Mouse (Mus musculus) hindbrain, embryonic 10.5 days (tissue): Measurements from ENCODE around the gene Serpina1f. TPM values are rescaled to one million over a fixed set of nuclear protein-coding genes. Genes with fewer than 3 reads are reported as not detected.
"Not testable (repeated sequence)": the region's sequence is repeated elsewhere in the genome, so short reads cannot be mapped to it uniquely, and the experiment has no call there.

ENCODE experiments used
- DNase-seq: peaks from one replicate; pipeline ENCODE4 v3.0.0-alpha.2; 2017; ENCODE audit warnings: low spot score
- H3K27ac ChIP-seq: fragments of 300-500 bp; sonication (generic); 2 replicates; pipeline ENCODE4 v1.5.1; 2016; ENCODE audit warnings: mild to moderate bottlenecking, moderate library complexity
- H3K27me3 ChIP-seq: fragments of 300-500 bp; sonication (generic); 2 replicates; pipeline ENCODE4 v1.6.1; 2016; ENCODE audit warnings: mild to moderate bottlenecking; ENCODE audit not compliant: poor library complexity, insufficient read depth, severe bottlenecking
- H3K36me3 ChIP-seq: fragments of 300-500 bp; sonication (generic); 2 replicates; pipeline ENCODE4 v1.6.1; 2016; ENCODE audit warnings: mild to moderate bottlenecking, moderate library complexity
- H3K4me1 ChIP-seq: fragments of 300-500 bp; sonication (generic); replicated peaks from 2 replicates; pipeline ENCODE4 v1.6.1; 2016; ENCODE audit warnings: mild to moderate bottlenecking
- H3K4me3 ChIP-seq: fragments of 300-500 bp; sonication (generic); 2 replicates; pipeline ENCODE4 v1.5.1; 2016; ENCODE audit warnings: mild to moderate bottlenecking, moderate library complexity
- H3K9me3 ChIP-seq: fragments of 300-500 bp; sonication (generic); 2 replicates; pipeline ENCODE4 v1.6.1; 2016; ENCODE audit warnings: mild to moderate bottlenecking, moderate library complexity
- WGBS: fragments of 180-500 bp; shearing (Covaris S2); methylation state at CpG from one replicate; pipeline ENCODE4 v1.1.7; 2016; 5-methylcytosine and 5-hydroxymethylcytosine counted together
- polyA plus RNA-seq: library from polyadenylated mRNA; unstranded; fragments of >200 nt; fragmentation: Nextera tagmentation; extraction: Ambion mirVana; gene quantifications from 2 replicates; pipeline ENCODE4 v1.2.1, GENCODE M21; 2016

The Serpina1f gene
- polyA plus RNA-seq: not detected in 2 replicates

DNA sequence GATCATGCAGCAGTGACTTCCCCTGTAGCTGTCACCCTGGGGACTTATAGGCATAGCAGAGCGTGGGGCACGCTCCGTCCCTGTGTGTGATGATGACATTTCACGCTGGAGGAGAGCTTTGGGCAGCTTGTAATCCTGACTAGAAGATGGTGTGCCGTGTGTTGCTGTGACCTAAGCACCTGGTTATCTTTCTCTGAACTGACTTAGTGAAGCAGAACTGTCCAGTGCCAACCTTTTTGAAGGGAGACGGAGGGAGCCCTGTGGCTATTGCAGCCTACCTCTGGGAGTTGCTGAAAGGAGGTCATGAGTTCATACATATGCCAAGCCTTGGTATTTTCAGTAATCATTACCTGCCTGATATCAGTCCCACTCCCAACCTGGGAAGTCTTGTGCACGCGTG lies at the start of gene Serpina1f:
Serpina1f (minus strand) TSS at position 101 of the 400 bp plus-strand sequence.
- 88% methylated on average over 8 of the region's 8 CpGs for WGBS
- no peak within 1 kb of the TSS for H3K4me3 ChIP-seq
- no peaks in the 10 kb centered on the region for H3K27me3 ChIP-seq
- no peaks in the 10 kb centered on the region for H3K36me3 ChIP-seq
- H3K27ac ChIP-seq: no peak within 1 kb of the TSS
- no peaks in the 10 kb centered on the region for H3K4me1 ChIP-seq
- DNase-seq: no peak
- H3K9me3 ChIP-seq: no peaks in the 10 kb centered on the region

- not testable (repeated sequence) for DNase-seq, H3K4me1 ChIP-seq, H3K27ac ChIP-seq, H3K36me3 ChIP-seq, H3K4me3 ChIP-seq, H3K27me3 ChIP-seq
- WGBS: 92% methylated on average over 6 of the region's 6 CpGs
- H3K9me3 ChIP-seq: peaks cover 20% of the 10 kb centered on the region; the same call in 1 of the 2 replicates
Measured at GRCm38 (mm10) chr12:103737791-103738580, 42.7 kb upstream of the Serpina1f start.

DNA sequence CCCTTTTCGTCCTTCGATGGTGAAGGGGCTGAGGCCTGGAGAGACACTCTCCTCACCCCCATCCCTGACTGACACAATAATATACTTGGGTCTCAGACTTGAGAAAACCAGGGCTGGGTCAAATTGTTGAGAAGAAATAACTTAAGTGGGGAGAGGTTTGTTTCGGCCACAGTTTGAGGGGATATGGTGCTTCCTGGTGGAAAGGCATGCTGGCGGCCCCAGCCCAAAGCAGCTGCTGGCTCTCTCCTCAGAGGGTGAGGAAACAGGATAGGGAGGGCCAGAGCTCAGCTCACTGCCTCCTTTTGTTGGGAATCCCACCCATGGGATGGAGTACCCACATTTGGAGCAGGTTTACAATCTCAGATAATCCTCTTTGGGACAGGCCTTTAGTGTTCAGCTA lies 40.2 kb upstream of the Serpina1f start:
- H3K27ac ChIP-seq, H3K4me3 ChIP-seq, H3K4me1 ChIP-seq, DNase-seq, H3K27me3 ChIP-seq, H3K36me3 ChIP-seq: not testable (repeated sequence)
- peaks cover 23% of the 10 kb centered on the region; the same call in 1 of the 2 replicates for H3K9me3 ChIP-seq
- 92% methylated on average over 4 of the region's 4 CpGs for WGBS

DNA sequence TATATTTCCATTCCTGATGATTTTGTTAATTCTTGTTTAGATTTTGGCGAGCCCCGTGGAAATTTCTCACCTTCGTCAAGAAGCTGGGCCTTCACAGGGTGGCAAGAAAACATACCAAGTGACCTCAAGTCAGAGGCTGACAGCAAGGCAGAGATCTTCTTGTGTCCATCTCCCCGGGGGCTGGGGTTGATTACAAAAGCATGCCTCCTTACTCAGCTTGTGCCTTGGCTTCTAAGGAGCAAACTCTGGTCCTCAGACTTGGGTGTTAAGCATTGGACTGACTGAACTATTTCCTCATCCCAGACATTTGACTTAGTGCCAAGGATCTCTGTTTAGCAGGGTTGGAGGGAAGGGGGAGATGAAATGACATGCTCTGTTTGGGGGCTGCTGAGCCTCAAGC lies 39.8 kb upstream of the Serpina1f start:
- not testable (repeated sequence) for H3K27me3 ChIP-seq, DNase-seq, H3K4me3 ChIP-seq, H3K4me1 ChIP-seq, H3K36me3 ChIP-seq, H3K27ac ChIP-seq
- 86% methylated on average over 4 of the region's 4 CpGs for WGBS
- H3K9me3 ChIP-seq: peaks cover 24% of the 10 kb centered on the region; the same call in 1 of the 2 replicates

GRCm38 (mm10) chr12:103711537-103711936 lies 16.2 kb upstream of the Serpina1f start:
- DNase-seq: no peak
- H3K9me3 ChIP-seq: no peaks in the 10 kb centered on the region
- WGBS: 75% methylated on average over 3 of the region's 3 CpGs
- no peak overlapping the region for H3K27ac ChIP-seq
- H3K4me3 ChIP-seq: no peak overlapping the region
- H3K4me1 ChIP-seq: peaks cover 6% of the 10 kb centered on the region
- H3K36me3 ChIP-seq: no peaks in the 10 kb centered on the region
- no peaks in the 10 kb centered on the region for H3K27me3 ChIP-seq

DNA sequence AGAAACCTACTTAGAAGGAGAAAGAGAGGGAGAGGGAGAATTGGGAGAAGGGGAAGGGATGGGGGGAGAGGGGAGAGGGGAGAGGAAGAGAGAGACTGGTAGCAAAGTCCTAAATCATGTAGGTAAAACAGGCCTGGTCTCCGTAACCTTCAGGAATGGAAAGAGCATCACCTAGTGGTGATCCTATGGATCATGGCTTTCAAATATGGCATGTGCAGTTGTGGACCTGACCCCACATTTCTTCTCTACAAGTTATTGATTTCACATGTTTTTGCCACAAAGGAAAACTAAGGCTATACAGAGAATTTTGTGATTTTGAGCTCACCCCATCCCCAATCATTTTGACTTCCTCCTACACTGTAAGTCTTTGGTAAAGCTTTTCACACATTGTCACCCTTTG lies 15.1 kb upstream of the Serpina1f start:
- no peak overlapping the region for H3K4me3 ChIP-seq
- DNase-seq: no peak
- WGBS: 63% methylated on average over 1 of the region's 1 CpGs
- no peaks in the 10 kb centered on the region for H3K9me3 ChIP-seq
- H3K27me3 ChIP-seq: no peaks in the 10 kb centered on the region
- H3K36me3 ChIP-seq: no peaks in the 10 kb centered on the region
- no peak overlapping the region for H3K27ac ChIP-seq
- H3K4me1 ChIP-seq: peaks cover 6% of the 10 kb centered on the region

DNA sequence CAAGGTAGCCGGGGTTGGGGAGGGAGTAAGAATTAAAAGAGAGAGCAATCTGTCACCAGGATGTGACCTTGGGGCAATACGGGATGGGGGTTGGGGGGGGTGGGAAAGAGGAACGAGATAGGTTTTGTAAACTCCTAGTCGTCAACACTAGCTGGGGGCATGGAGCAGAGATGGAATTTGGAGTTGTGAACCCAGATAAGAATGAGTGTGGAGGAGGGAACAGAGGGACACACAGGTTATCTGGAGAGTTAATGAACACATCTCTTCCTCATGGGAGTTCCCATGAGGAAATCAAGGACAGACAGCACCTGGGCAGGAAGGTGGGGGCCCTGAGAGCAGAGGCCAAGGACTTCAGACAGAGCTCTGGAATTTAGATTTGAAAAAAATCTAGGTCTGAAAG lies 10.8 kb upstream of the Serpina1f start:
- Histone ChIP-seq H3K36me3 (no peaks in the 10 kb centered on the region), H3K27me3 (no peaks in the 10 kb centered on the region), H3K4me1 (peaks cover 6% of the 10 kb centered on the region), H3K9me3 (no peaks in the 10 kb centered on the region), H3K4me3 (no peak overlapping the region), H3K27ac (no peak overlapping the region)
- 76% methylated on average over 4 of the region's 4 CpGs for WGBS
- no peak for DNase-seq

DNA sequence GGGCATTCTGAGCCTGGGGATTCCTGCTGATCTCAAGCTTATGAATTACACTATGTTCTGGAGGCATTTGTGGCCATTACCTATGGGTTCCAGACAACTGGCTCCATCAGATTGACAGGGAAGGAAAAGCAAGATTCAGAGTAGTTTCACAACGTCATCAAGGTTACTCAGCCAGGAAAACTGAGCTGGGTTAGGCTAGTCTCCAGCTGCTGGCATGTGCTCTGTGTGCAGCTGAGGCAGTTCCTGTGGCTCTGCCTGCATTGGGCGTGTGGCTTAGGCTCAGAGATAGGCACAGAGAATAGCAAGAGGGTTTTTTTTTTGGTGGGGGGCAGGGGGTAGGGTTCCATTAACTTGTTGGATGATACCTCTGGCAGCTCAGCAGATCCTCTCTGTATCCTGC lies 10.2 kb upstream of the Serpina1f start:
- Histone ChIP-seq H3K9me3 (no peaks in the 10 kb centered on the region), H3K4me1 (peaks cover 6% of the 10 kb centered on the region), H3K36me3 (no peaks in the 10 kb centered on the region), H3K27ac (no peak overlapping the region), H3K27me3 (no peaks in the 10 kb centered on the region), H3K4me3 (no peak overlapping the region)
- DNase-seq: no peak
- 68% methylated on average over 2 of the region's 2 CpGs for WGBS

GRCm38 (mm10) chr12:103700144-103700750 lies 4.9 kb upstream of the Serpina1f start:
- WGBS: 85% methylated on average over 4 of the region's 4 CpGs
- Histone ChIP-seq H3K4me3 (no peak overlapping the region), H3K4me1 (no peaks in the 10 kb centered on the region), H3K9me3 (no peaks in the 10 kb centered on the region), H3K36me3 (no peaks in the 10 kb centered on the region), H3K27me3 (no peaks in the 10 kb centered on the region), H3K27ac (no peak overlapping the region)
- no peak for DNase-seq

DNA sequence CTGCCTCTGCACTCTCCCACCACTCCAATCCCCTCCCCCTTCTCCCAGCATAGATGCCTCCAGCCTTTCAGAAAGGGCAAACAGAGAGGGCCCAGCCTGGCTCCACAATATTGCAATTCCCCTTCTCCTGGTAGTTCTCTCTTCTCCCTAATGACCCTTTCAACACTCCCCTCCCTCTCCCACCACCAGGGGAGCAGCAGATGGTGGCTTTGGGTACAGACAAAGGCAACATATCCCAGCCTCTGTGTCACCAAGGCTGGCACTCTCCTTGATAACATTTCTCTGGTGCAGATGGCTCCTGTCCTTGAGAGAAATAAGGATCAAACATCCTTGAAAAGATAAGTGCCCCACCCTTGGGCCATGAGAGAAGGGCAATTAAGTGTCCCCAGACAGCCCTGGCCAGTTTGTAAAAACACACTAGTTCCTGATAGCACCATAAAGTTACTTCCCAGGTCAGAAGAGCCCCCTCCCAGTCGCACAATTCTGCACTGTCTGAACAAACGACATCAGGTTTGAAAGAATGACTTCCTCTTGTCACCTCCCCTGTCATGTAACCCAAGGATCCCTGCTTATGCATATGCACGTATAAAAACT lies 7.0 kb downstream of the Serpina1f start:
- peak; percentile 31 for DNase-seq
- Histone ChIP-seq H3K27me3 (no peaks in the 10 kb centered on the region), H3K36me3 (no peaks in the 10 kb centered on the region), H3K9me3 (no peaks in the 10 kb centered on the region), H3K27ac (peak overlapping the region; percentile 2; the same call in 1 of the 2 replicates), H3K4me3 (no peak overlapping the region), H3K4me1 (peaks cover 13% of the 10 kb centered on the region; the same call in 1 of the 2 replicates)
- WGBS: 57% methylated on average over 3 of the region's 3 CpGs

DNA sequence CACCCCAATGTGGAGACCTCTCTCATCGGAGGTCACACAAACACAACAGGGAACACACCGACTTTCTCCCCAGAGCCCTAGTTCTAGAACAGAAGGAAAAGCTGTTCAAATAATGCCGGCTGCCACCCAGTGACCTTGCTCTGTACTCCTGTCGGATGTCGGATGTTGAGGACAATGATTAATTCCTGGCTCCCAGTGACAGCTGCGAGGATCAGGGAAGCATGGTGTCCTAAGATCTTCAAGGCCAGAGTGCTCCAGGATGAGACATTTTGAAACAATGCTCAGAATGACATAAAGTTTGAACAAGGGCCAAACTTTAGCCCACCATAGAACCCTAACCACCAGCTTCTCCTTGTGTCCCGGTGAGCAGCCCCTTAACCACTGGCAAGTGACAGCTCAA lies 8.3 kb downstream of the Serpina1f start:
- H3K36me3 ChIP-seq: no peaks in the 10 kb centered on the region
- no peaks in the 10 kb centered on the region for H3K9me3 ChIP-seq
- DNase-seq: peak; percentile 14
- H3K4me3 ChIP-seq: no peak overlapping the region
- peaks cover 13% of the 10 kb centered on the region; the same call in 1 of the 2 replicates for H3K4me1 ChIP-seq
- no peaks in the 10 kb centered on the region for H3K27me3 ChIP-seq
- H3K27ac ChIP-seq: no peak overlapping the region
- WGBS: 65% methylated on average over 7 of the region's 7 CpGs

- H3K27ac ChIP-seq: no peak overlapping the region
- H3K4me3 ChIP-seq: no peak overlapping the region
- H3K9me3 ChIP-seq: no peaks in the 10 kb centered on the region
- 74% methylated on average over 3 of the region's 3 CpGs for WGBS
- H3K4me1 ChIP-seq: peaks cover 13% of the 10 kb centered on the region; the same call in 1 of the 2 replicates
- no peaks in the 10 kb centered on the region for H3K27me3 ChIP-seq
- H3K36me3 ChIP-seq: no peaks in the 10 kb centered on the region
- DNase-seq: no peak
Measured at GRCm38 (mm10) chr12:103686050-103686449, 9.3 kb downstream of the Serpina1f start.

DNA sequence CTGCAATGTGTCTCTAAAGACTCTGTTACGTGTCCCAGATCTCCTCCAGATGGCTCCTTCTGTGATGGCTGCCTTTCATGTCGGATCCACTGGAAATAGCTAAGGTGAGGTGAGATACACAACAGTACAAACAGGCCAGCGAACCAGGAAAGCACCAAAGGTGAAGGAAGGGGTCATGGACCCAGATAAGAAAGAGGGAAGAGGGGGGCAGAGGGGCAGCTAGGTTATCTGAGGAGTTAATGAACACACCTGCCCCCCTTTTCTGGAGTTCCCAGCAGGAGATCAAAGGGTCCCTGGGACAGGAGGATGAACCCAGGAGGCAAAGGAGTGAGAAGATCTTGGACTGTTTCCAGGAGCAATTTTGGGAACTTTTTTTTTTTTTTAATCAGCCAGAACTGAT lies 9.9 kb downstream of the Serpina1f start:
- Histone ChIP-seq H3K27me3 (no peaks in the 10 kb centered on the region), H3K36me3 (no peaks in the 10 kb centered on the region)
- WGBS: 86% methylated on average over 3 of the region's 3 CpGs

More for the DNA sequence above, 9.9 kb downstream of the Serpina1f start:
- H3K4me3 ChIP-seq: no peak overlapping the region
- H3K27ac ChIP-seq: no peak overlapping the region
- H3K4me1 ChIP-seq: peaks cover 13% of the 10 kb centered on the region; the same call in 1 of the 2 replicates
- no peaks in the 10 kb centered on the region for H3K9me3 ChIP-seq
- DNase-seq: no peak
